Mouse (Mus musculus): Measurements from ENCODE around the gene Pmepa1.

DNA sequence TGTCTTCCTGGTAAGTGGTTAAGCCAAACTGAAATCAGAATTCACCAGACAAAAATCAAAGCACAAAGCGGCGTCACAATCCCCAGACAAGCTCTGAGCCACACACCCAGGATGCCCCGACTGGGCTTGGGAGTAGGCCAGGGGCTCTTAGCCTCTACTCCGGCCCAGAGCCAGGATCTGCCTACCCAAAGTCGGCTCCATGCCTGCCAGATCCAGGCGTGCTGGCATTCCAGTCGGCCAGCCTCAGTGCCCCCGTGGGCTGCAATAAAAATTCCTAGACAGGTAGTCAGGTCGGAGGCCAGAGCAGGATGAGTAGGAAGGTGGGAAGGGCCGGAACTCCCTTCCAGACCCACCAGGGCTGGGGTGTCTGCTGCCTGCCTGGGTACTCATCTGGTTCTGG is 14.8 kb downstream of the Pmepa1 start:
- TF ChIP-seq CTCF (IDR thresholded peaks at IDR 0.05) (no peak), EP300 (IDR thresholded peaks at IDR 0.05) (no peak)

Measured in lung, postnatal 0 days (tissue).